10 mouse cellular contexts compared by ENCODE assay signal in the genomic region with DNA sequence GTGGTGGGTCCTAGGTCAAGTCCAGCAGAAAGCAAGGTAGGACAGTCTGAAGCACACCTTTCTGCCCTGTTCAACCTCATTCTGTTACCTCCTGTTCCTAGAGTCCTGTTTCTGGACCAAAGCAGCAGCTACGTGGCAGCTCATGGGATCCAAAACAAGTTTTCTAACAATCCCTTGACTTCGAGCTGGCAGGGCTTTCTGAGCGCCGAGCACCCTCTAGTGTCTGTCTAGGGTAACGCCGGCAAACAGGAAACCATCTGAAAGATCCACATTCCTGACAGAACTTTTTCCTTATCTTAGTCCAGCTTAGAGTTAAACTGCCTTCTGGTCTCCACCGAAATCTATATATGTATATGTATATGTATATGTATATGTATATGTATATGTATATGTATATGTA. TPM values are rescaled to one million over a fixed set of nuclear protein-coding genes. Genes with fewer than 3 reads are reported as not detected.
DNase-seq lines count a peak whose midpoint lies in the region; ATAC-seq and TF ChIP-seq lines count a peak whose summit lies in the region.
"Had no signal": no experiment of that assay in that cellular context is flagged by ENCODE, and none has a peak within 500 bp of the region (broad histone marks: within the 10 kb centered on the region; RNA-seq: fewer than 3 reads in every experiment).

No protein-coding gene starts in this region.

- TF ChIP-seq CTCF in brain, embryonic 14.5 days (IDR thresholded peaks at IDR 0.05; ENCODE audit: borderline replicate concordance, extremely low read depth, insufficient read depth, insufficient read length) = peak; percentile 88

- peak; percentile 67 for DNase-seq in heart, postnatal 4 days
- no peak for DNase-seq in heart, postnatal 25 days (ENCODE audit: low spot score)
- DNase-seq in urinary bladder, postnatal 25 days (ENCODE audit: low spot score) = peak; percentile 48
- no peak for DNase-seq in urinary bladder, adult 2 months (ENCODE audit: low spot score)
- DNase-seq in brain, embryonic 14.5 days (ENCODE audit: low read depth) = peak; percentile 65
- DNase-seq in kidney, adult 9 months = peak; percentile 62
- peak; percentile 20 for DNase-seq in lung, postnatal 25 days (ENCODE audit: low spot score)

- intact Hi-C loops in heart, postnatal 25 days (cut with DNase I) = no loop called here

- no peak for TF ChIP-seq POLR2A in brain, embryonic 14.5 days (IDR thresholded peaks at IDR 0.05; ENCODE audit: borderline replicate concordance, extremely low read depth, insufficient read depth, insufficient read length, poor library complexity, severe bottlenecking)

- ATAC-seq in erythroblast, adult 5-6 weeks (replicated peaks; ENCODE audit: low FRiP score, poor library complexity, severe bottlenecking) = no peak

RNA-seq across cellular contexts. Expression of gene Hoxb9, which starts 31.0 kb away (rescaled TPM):
- not detected for total RNA-seq in heart, postnatal 4 days (2021)
- total RNA-seq in heart, postnatal 25 days (2021) = not detected
- 2.7 and 3.2 TPM in 2 replicates for polyA plus RNA-seq in urinary bladder, adult 2 months (2012; rRNA removed)
- polyA plus RNA-seq in brain, embryonic 14.5 days (2012; rRNA removed) = 0.04 and 0.06 TPM in 2 replicates
- not detected in 2 replicates for total RNA-seq in erythroblast, adult 5-6 weeks (2015; ENCODE audit: low replicate concordance)
- total RNA-seq in erythroblast, adult 5-6 weeks (2017; ENCODE audit: low replicate concordance) = 0.56 TPM in 1 of 2 replicates, not detected in the other
- polyA plus RNA-seq: erythroblast, embryonic 14.5 days; macrophage had no signal

RNA-seq across cellular contexts. Expression of gene Hoxb8, which starts 41.5 kb away (rescaled TPM):
- total RNA-seq in heart, postnatal 4 days (2021) = not detected
- not detected for total RNA-seq in heart, postnatal 25 days (2021)
- 12.0 and 13.4 TPM in 2 replicates for polyA plus RNA-seq in urinary bladder, adult 2 months (2012; rRNA removed)
- polyA plus RNA-seq in brain, embryonic 14.5 days (2012; rRNA removed) = 0.38 and 19.0 TPM in 2 replicates
- total RNA-seq in erythroblast, adult 5-6 weeks (2015; ENCODE audit: low replicate concordance) = not detected in 2 replicates
- not detected in 2 replicates for total RNA-seq in erythroblast, adult 5-6 weeks (2017; ENCODE audit: low replicate concordance)
- polyA plus RNA-seq: erythroblast, embryonic 14.5 days; macrophage had no signal

RNA-seq across cellular contexts. Expression of gene Hoxb13, which starts 46.1 kb away (rescaled TPM):
- total RNA-seq in heart, postnatal 4 days (2021) = not detected
- not detected for total RNA-seq in heart, postnatal 25 days (2021)
- 1.5 and 1.7 TPM in 2 replicates for polyA plus RNA-seq in urinary bladder, adult 2 months (2012; rRNA removed)
- polyA plus RNA-seq in brain, embryonic 14.5 days (2012; rRNA removed) = not detected in 2 replicates
- not detected in 2 replicates for total RNA-seq in erythroblast, adult 5-6 weeks (2015; ENCODE audit: low replicate concordance)
- total RNA-seq in erythroblast, adult 5-6 weeks (2017; ENCODE audit: low replicate concordance) = not detected in 2 replicates
- polyA plus RNA-seq: macrophage had no signal

RNA-seq across cellular contexts. Expression of gene Hoxb7, which starts 46.2 kb away (rescaled TPM):
- under 1 TPM in 1 of 2 experiments, not detected in 1; 0.24 TPM for total RNA-seq in heart, postnatal 4 days (2021)
- not detected for total RNA-seq in heart, postnatal 25 days (2021)
- 9.5 and 9.6 TPM in 2 replicates for polyA plus RNA-seq in urinary bladder, adult 2 months (2012; rRNA removed)
- 0.11 and 2.4 TPM in 2 replicates for polyA plus RNA-seq in brain, embryonic 14.5 days (2012; rRNA removed)
- total RNA-seq in erythroblast, adult 5-6 weeks (2015; ENCODE audit: low replicate concordance) = not detected in 2 replicates
- total RNA-seq in erythroblast, adult 5-6 weeks (2017; ENCODE audit: low replicate concordance) = not detected in 2 replicates
- polyA plus RNA-seq: erythroblast, embryonic 14.5 days; macrophage had no signal

RNA-seq across cellular contexts. Expression of gene Hoxb6, which starts 52.1 kb away (rescaled TPM):
- not detected for total RNA-seq in heart, postnatal 4 days (2021)
- total RNA-seq in heart, postnatal 25 days (2021) = not detected
- 12.9 and 13.7 TPM in 2 replicates for polyA plus RNA-seq in urinary bladder, adult 2 months (2012; rRNA removed)
- polyA plus RNA-seq in brain, embryonic 14.5 days (2012; rRNA removed) = 0.68 and 14.3 TPM in 2 replicates
- total RNA-seq in erythroblast, adult 5-6 weeks (2015; ENCODE audit: low replicate concordance) = not detected in 2 replicates
- total RNA-seq in erythroblast, adult 5-6 weeks (2017; ENCODE audit: low replicate concordance) = not detected in 2 replicates
- polyA plus RNA-seq: erythroblast, embryonic 14.5 days; macrophage had no signal

Comparison
In these comparisons a context has a peak if more than half of its experiments do, and no peak if none do; other contexts are left out.
1. DNase-seq: peak in heart, postnatal 4 days (single experiment), urinary bladder, postnatal 25 days (single experiment), brain, embryonic 14.5 days (single experiment), kidney, adult 9 months (single experiment) and lung, postnatal 25 days (single experiment); none in heart, postnatal 25 days (single experiment) and urinary bladder, adult 2 months (single experiment).